Mouse (Mus musculus): ENCODE measurements around the gene Gdf9.
"Not testable (repeated sequence)": the region's sequence is repeated elsewhere in the genome, so short reads cannot be mapped to it uniquely, and the experiment has no call there.

Gdf9 gene

DNA sequence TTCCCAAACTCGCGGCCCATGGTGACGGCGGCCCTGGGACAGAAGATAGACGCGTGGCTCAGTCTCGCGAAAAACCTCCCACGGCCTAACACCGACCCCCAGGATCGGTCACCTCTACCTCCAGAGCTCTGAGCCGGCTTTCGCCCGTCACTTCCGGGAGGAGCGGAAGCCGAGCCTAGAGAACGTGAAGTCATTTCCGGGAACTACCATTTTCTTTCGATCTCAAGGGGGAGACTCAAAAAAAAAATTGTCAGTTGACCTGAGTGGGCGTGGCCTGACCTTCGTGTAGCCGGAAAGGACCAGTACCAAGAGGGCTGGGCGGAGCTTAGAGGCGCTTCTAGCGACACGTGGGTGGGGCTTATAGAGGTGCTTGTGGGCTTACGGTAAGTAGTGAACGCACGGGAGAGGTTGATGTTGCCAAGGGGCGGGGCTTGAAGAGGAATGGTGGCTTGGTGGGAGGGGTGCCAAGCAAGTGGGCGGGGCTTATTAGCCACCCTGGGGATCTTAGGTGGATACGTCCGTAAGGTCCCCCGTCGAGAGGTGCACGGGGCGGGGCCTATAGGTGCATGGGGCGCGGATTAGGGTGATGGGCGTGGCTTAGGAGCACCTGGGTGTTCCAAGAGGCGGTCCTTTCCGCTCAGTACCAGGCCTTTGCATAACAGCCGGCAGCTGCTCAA lies at the start of gene Gdf9, which contains the start of gene Uqcrq:
Gene Gdf9, plus strand, starts transcription at position 354 of the 677 bp plus-strand sequence.
Gene Uqcrq, minus strand, starts transcription at position 162 of the 677 bp plus-strand sequence.
- ATAC-seq (ENCODE audit: low TSS enrichment), result peak; percentile 88

DNA sequence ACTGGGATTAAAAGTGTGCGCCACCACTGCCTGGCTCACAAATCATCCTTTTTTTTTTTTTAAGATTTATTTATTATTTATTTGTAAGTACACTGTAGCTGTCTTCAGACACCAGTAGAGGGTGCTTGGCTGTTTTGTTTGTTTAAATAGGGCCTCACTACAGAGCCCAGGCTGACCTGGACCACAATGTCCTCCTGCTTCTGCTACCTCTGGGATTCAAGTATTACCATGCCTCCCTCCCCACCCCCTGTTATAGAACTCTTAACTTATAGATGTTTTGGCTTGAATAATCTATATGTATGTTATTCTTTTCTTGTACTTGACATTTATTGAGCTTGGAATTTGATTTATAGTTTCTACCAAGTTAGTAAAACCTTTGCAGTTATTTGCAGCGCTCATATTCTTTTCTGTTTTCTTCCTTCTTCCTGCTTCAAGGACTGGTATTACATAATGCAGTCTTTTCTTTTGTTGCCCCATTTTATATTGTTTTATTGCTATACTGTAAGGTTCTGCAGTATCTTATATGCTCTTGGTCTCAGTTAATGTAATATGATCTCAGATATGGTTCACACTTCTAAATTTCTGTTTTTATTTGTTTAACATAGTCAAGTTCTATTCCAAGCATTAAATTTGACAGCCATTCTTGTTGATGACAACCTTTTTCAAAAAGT lies 46.9 kb upstream of the Gdf9 start:
- ATAC-seq (ENCODE audit: low TSS enrichment), result no peak

- no peak for ATAC-seq (ENCODE audit: low TSS enrichment)
Measured at GRCm38 (mm10) chr11:53393856-53394255, 37.0 kb upstream of the Gdf9 start.

- ATAC-seq (ENCODE audit: low TSS enrichment), result no peak
Measured at GRCm38 (mm10) chr11:53403638-53404037, 27.2 kb upstream of the Gdf9 start.

DNA sequence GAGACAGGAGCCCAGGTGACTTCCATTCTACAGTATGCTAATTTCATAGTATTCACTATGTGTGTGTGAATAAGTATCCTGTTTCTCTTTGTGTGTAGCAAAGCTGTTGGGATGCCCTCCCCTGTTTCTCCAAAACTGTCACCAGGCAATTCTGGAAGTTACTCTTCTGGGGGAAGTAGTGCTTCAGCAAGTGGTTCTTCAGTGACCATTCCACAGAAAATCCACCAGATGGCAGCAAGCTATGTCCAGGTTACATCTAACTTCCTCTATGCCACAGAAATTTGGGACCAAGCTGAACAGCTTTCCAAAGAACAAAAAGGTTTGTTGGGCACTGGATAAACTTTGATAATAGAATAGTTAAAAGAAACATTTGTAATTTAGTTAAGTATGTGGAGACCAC lies 19.1 kb upstream of the Gdf9 start:
- ATAC-seq (ENCODE audit: low TSS enrichment), result peak; percentile 69

DNA sequence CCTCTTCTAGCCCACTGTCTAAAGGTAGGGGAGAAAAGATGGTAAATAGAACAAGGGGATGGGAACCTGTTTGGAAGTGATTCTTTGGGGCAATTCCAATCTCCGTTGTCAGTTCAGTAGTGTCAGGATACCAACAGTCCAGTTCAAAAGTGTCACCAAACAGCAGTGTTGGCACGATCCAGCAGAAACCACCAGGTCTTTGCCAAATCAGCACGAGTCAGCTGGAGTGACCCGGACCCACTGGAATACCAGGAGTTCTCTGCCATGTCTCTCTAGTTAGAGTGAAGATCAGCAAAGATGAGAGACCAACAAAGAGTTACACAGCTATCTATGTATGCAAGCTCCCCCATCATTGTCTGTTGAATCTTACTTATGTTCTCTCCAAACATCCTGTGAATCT lies 17.0 kb upstream of the Gdf9 start:
- ATAC-seq (ENCODE audit: low TSS enrichment), result no peak

GRCm38 (mm10) chr11:53418048-53418447 lies 12.8 kb upstream of the Gdf9 start:
- no peak for ATAC-seq (ENCODE audit: low TSS enrichment)

- ATAC-seq (ENCODE audit: low TSS enrichment), result no peak
Measured at GRCm38 (mm10) chr11:53423036-53423435, 7.8 kb upstream of the Gdf9 start, which contains the start of gene Leap2. Gene Leap2 (minus strand): TSS chr11:53423170.

GRCm38 (mm10) chr11:53424826-53425225 lies 6.0 kb upstream of the Gdf9 start:
- peak; percentile 15; the same call in 1 of the 2 replicates for ATAC-seq (ENCODE audit: low TSS enrichment)

DNA sequence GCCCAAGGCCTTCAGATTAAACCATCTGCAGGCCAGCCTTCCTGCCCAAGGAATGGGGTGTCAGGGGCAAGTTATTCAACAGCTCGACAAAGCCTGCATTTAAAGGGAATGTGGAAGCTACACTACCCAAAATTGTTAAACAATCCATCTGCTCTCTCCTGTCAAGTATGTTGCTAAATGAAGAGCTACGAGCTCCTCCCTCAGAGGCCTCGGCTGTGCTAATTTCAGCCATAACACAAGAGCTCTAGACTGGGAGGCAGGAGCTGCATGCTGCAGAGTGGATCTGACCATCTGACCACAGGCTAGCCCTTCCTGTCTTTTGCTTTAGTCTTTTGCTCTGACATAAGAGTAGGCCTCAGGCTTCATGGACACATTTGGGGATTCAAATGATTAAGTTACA lies 5.6 kb upstream of the Gdf9 start:
- peak; percentile 69 for ATAC-seq (ENCODE audit: low TSS enrichment)

DNA sequence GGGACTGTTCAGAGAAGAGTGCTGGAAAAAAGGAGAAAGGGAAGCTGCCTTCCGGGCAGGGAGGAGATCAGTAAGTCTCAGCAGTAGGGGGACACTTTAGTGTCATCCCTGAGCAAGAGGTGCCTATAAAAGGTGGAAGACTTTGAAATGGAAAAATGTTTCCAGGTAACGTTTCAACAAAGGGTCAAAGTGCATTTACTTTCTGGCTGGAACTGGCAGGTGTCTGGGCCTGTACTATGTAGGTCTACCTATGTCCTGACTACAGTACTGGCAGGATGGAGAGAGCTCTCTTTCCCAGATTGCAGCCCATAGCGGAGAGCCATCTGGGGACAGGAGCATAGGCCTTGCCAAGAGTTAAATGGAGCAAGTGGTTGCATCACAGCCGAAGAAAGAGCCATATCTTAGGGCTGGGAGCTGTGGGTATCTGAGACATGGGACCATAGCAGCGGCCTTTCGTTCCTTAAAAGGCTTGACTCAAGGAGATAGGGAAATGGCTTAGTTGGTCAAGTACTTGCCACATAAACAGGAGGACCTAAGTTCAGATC lies 5.0 kb upstream of the Gdf9 start:
- peak; percentile 18; the same call in 1 of the 2 replicates for ATAC-seq (ENCODE audit: low TSS enrichment)

DNA sequence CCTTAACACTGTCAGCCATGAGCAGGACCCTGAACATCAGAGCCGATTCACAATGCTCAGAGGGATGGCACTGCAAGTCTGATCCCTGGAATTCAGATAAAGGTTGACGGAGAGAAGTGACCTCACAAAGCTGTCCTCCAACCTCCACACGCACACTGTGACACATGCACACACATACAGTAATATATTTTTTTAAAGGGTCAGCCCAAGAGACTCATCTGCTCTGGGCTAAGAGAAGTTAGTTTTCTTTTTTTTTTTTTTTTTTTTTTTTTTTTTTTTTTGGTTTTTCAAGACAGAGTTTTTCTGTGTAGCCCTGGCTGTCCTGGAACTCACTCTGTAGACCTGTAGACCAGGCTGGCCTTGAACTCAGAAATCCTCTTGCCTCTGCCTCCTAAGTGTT lies 3.9 kb upstream of the Gdf9 start:
- not testable (repeated sequence) for ATAC-seq (ENCODE audit: low TSS enrichment)

DNA sequence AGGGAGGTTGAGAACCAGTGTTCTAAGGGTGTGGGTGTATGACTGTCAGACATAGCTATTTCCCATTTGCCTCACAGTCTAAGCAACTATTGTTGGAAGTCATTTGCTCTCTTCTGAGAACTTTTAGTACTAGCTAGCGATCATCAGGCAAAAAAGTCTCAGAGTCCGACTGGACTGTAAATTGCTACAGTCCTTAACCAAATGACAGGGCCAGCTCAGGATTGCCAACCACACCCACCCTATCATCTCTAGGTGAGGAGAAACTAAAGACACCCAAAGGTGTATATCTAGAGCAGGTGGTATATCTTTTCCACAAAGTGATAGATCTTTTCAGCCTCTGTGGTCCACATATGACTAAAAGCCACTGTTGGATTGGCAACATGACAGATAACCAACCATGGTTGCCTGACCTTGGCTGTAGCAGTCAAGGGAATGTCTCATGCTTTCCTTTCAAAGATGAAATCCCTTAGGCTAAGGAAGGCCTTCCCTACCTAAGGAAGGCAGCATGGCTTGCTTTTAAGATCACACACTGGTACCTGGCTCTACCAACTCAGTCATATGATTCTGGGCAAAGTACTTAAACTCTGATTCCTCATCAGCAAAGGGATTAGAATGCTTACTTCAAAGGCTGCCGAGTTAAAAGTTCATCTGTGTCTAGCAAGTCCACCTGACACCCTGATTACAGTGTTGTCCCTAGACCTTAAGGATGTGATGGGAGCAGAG lies 2.7 kb upstream of the Gdf9 start:
- no peak for ATAC-seq (ENCODE audit: low TSS enrichment)

GRCm38 (mm10) chr11:53428716-53429057 lies 2.1 kb upstream of the Gdf9 start:
- no peak for ATAC-seq (ENCODE audit: low TSS enrichment)

- no peak for ATAC-seq (ENCODE audit: low TSS enrichment)
Measured at GRCm38 (mm10) chr11:53429182-53429581, 1.6 kb upstream of the Gdf9 start.

GRCm38 (mm10) chr11:53430300-53430669 lies 538 bp upstream of the Gdf9 start:
- peak; percentile 44 for ATAC-seq (ENCODE audit: low TSS enrichment)

DNA sequence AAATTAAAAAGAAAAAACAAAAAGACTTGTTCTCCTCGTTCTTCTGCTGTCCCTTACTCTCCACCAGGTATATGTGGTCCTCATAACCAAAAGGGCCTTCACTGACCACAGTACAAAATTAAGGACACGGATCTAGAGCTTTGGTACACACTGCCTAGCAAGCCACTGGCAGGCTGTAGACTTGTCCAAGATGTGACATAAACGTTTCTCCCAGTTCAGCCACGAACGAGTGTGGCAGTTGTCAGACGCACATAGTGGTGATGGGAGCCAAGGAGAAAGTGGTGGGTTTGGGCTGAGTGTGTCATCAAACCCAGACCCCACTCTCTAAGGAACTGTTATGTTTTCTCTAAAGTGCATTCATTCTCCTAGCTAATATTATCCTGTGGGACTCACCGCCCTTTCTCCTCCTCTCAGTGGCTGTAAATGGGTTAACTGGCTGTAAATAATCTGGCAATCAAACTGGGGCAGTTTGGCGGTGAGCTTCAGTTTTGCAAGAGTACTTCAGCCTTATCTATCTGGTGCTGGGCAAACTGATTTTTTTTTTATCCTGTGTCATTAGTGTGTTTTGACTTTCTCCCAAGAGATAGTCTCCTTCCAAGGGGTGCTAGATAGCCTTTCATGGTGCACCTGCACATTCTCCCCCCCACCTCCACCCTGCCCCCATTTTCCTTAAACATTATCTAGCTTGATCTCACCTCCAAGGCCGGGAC lies 679 bp downstream of the Gdf9 start:
- ATAC-seq (ENCODE audit: low TSS enrichment), result peak; percentile 15

DNA sequence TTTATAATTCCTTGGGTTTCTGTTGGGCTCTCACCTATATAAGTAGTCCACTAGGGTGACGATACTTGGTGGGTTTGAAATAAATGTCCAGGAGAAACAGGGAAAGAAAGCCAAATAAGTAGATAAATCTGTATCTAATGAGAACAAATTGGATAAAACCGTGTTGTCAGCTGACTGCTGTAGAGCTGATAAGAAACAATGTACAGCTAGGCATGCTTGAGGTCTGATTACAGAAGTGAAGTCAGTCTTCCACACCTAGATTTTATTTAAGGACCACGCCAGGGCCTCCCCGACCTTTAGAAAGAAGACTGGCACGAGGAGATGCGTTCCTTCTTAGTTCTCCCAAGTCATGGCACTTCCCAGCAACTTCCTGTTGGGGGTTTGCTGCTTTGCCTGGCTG lies 2.2 kb downstream of the Gdf9 start:
- ATAC-seq (ENCODE audit: low TSS enrichment), result no peak

DNA sequence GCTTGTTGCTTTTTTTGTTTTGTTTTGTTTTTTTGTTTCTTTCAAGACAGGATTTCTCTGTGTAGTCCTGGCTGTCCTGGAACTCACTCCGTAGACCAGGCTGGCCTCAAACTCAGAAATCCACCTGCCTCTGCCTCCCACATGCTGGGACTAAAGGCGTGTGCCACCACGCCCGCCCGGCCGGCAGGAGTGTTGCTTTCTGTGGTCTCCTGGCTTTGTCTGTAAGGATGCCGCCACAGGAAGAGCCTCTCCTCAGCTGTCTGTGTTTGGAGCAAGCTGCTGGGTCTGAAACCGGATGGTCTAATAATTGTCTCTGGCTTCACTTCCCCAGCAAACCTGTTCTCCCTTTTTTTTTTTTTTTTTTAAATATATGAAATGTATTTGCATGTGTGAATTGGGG lies 4.7 kb downstream of the Gdf9 start:
- ATAC-seq (ENCODE audit: low TSS enrichment), result no peak

- no peak for ATAC-seq (ENCODE audit: low TSS enrichment)
Measured at GRCm38 (mm10) chr11:53436338-53436737, 5.5 kb downstream of the Gdf9 start.

- ATAC-seq (ENCODE audit: low TSS enrichment), result no peak
Measured at GRCm38 (mm10) chr11:53441921-53442320, 11.1 kb downstream of the Gdf9 start.

DNA sequence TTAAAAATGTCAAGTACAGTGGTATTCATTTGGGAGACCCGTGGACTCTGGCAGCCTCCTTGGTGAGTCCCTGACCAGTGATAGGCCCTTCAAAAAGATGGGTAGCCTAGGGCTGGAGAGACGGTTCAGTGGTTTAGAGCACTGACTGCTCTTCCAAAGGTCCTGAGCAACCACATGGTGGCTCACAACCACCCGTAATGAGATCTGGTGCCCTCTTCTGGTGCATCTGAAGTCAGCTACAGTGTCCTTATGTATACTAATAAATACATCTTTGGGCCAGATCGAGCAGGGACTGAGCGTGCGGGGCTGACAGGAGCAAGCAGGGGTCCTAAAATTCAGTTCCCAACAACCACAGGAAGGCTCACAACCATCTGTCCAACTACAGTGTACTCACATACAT lies 13.0 kb downstream of the Gdf9 start:
- no peak for ATAC-seq (ENCODE audit: low TSS enrichment)
